Mouse (Mus musculus) retina, postnatal 1 day (tissue): ENCODE results near the gene U2surp.

Experiments used
- DNase-seq: peaks from one replicate; pipeline ENCODE4 v3.0.0-alpha.2; 2012

Gene U2surp

DNA sequence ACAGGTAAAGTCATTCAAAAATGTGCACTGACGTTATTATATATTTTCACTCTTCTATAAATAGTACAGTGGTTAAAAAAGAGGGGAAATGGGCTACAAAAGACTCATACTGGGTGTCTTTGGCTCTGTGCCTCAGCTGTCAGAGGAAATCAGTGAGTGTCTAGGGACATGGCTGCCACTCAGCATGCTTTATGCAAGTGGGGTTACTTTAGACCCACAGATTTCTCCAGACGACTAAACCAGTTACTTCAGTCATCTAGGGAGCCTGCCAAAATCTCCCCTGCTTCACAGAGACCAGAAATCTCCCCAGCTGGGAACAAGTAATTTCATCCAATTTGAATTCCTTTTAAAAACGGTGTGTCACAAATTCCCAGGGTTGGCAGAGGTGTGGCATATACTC lies 59.9 kb downstream of the U2surp start:
- no peak for DNase-seq

DNA sequence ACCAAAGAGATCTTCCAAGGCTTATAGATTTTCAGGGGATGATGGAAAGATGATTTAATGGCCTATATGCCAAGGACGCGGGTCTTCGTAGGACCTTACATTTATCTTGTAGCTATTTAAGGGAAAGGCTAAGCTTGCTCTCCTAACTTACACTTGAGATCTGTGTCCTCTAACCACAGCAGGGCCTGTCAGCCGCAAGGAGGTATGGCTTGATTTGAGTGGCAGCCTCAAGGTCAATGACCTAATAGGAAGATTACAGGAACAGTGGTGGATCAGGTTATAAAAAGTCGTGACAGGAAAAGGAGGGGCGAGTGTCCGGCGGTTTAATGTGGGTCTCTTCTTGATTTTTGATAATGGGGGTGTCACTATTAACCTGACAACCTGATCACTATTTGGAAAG lies 61.2 kb downstream of the U2surp start:
- no peak for DNase-seq

DNA sequence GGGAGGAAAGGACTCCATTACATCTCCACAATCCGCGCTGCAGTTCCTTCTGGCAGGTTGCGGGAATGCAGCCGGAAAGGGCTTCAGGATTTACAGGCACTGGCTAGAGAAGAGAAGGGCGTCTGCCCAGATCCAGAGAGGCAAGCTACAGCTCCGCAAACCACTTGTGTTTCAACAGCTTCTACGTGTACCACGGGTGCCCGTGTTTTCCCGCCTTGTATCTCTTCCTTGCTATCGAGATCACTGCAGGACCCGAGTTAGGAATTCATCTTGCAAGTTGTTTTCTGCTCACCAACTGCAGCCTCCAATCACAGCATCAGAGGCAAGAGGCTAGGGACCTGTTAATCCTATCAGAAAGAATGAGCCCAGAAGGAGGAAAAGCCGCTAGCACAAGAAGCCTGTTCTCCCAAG lies 69.5 kb downstream of the U2surp start:
- DNase-seq: peak; percentile 67

DNA sequence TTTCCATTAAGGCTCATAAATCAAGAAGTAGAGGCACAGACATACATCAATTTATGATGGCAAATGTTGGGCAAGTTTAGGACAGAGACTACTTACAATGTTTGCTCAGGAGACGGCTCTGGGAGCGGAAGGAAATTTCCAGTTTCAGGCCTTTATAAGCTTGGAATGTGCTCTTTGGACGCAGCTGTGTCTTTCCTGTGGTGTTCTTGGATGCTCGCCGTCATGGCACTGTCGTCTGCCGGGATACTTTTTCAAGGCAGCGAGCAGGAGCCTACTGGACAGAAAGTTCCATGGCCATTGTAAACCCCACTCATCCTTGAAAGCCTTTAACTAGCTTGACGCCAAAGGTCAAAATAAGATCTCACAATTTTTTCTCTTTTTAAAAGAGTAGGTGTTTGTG lies 73.9 kb downstream of the U2surp start:
- DNase-seq: no peak

DNA sequence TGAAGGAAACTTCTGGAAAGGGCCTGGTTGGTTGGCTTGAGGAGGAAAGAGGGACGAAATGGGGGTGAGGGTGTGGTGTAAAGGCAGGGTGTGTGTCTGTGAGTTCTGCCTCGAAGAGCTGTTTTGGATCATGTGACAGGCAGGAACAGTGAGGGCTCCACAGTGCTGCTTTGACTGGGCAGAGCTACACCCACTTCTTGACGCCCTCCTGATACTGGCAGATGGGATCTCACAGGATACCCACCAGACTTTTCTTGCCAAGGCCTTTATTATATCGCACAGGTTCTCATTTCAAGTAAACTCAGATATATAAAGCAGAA lies 75.5 kb downstream of the U2surp start:
- DNase-seq: no peak

DNA sequence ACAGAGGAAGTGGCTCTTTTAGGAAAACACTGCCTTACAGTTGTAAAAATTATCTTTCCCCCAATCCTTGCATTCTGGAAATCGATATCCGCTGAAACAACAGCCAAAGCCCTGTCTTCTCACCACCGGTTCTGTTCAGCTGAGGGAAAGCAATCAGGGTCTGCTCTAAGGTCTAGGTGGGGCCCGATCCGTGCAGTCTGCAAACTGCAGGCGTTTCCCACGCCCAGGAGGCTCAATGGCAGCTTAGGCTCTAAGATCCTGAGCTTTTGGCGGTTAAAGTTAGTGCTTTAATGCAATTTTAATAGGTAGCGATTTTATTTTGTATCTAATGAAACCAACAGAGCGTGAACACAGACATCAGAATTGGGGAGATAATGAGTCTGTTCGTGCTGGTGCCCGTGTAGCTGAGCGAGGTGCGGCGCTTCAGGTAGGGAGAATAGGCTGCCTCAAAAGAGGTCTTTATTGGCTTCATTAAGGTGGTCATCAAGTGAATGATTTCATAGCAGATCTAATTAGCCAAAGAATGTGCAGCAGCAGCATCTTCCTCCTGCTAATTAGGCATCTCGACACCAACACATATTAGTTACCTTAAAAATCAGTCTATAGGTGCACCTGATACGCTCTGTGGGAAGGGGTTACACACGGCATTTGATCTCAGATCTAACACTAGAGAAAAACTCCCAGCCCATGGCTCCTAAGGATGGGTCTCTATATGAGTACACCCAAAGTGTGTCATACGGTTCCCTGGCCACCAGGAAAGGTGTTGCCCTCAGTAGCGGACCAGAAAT lies 76.1 kb downstream of the U2surp start:
- no peak for DNase-seq

DNA sequence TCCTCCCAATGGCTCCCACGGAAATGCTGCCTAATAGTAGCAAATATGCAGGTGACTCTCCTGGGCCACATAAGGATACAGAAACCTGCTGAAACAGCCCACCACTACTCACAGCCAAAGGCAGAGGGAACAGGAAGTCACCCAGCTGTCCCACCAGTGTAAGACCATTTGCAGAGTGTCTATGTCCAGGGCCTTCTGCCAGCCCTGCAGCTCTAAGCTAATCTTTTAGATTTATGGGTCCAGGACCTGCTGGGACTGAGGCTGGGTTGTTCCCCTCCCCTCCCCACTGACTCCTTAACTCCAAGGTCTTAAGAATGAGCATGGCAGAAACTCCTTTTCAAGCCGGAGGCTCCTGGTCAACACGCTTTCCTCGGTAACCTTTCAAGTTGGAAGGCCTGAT lies 83.5 kb downstream of the U2surp start:
- DNase-seq: no peak

DNA sequence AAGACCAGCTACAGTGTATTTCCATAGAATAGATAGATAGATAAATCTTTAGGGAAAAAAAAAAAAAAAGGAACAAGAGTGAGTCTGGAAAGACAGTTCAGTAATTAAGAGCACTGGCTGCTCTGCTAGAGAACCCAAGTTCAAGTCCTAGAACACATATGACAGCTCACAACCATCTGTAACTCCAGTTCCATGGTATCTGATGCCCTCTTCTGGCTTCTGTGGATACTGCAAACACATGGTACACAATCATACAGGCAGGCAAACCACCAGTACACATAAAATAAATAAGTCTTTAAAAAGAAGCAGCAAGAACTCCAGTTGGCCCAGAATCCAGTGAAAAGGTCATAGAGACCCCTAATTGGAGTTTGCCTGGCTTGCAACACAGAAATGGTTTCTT lies 97.9 kb downstream of the U2surp start:
- no peak for DNase-seq

DNA sequence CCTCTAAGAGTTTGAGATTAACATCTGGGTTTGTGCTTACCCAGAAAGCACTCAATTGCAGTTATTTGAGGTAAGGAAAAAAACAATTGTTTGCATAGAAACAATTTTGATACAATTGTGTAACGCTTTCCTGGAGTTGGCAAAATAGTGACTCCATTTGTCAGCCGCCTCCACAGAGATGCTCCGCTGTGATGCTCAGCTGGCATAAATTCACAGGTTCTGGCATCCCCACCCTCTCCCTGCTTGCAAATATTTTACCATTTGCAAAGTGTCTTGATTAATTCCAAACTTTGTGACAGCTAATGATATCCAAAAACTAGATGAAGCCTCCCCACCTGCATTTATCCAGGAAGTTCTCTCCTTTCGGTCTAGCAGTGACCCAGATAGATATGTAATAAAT lies 99.7 kb downstream of the U2surp start:
- no peak for DNase-seq

DNA sequence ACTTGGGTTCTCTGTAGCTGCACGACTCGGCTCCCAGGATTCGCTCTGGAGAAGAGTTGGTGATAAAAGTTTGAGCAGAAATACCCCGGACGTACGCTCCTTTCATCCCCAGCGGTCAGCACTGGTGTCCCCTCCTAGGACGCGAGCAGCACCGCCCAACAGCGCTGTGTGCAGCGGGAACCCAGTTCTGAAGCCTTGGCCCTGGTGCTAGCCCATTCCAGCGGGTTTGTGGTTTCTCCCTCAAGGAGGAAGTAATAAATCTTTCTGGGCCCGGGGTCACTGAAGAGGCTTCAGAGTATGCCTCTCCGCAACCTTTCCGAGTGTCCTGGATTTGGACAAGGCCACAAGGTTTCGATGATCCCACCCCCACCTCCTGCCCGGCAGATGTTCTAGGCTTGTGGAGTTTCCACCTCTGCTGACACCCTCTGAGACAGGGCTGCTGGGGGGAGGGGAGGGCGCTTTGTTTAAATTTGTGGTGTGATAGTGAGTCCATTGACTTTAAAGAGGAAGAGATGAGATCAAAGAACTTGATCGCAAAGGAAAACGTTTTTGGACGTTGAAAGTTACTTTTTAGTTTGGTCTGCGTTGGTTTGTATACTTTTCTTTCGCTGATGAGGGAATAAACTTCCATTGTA lies 104.1 kb downstream of the U2surp start:
- DNase-seq: no peak
